Mouse (Mus musculus): Measurements from ENCODE around the gene Avl9. TPM values are rescaled to one million over a fixed set of nuclear protein-coding genes. Genes with fewer than 3 reads are reported as not detected.

Gene Avl9
- polyA plus RNA-seq, 1 experiment from 2014 or later = 2.8 TPM

DNA sequence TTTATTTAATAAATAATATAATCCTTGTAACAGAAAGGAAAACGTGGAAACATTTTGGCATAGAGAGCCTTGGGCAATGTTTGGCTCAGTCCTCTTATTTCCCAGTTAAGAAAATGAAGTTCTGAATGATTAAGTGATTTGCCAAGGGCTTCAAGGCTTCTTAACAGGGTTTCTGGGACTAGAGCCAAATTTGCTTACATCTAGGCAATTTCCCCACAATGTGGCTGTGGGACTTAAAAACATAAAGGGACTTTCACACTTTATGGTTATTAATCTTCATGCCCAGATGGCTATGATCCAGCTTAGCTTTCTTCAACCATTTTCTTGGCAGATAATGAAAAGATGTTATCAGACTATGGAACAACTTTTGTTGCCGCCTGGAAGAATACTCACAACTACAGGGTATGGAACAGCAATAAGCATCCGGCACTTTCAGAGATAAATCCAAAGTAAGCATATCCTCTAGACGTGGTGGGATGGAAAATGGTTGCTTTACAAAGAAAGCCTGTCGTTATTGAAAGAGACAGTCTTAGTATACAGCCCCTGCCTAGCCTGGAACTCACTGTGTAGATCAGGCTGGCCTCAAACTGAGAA lies 31.3 kb downstream of the Avl9 start:
- no peak for ATAC-seq (ENCODE audit: insufficient read depth)
- H3K9ac ChIP-seq = no peak overlapping the region

DNA sequence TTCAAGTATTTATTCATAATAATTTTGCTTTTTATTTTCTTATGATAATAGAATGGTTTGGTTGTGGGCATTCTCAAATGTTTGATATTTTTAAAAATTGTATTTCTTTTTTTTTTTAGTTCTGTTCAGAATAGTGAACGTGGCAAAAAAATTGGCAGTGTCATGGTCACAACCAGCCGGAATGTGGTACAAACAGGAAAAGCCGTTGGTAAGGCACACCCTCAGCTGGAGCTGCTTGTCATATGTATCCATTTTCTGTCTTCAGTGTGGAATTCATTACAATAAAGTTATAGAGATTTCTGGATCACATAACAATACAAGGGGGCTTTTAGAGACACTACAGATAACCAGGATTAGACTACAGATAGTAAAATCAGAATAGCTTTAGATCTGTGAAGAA lies 39.0 kb downstream of the Avl9 start:
- H3K4me3 ChIP-seq (replicated peaks) = no peak overlapping the region
- H3K9ac ChIP-seq = no peak overlapping the region
- H3K4me2 ChIP-seq = no peak overlapping the region
- no peaks in the 10 kb centered on the region for H3K9me3 ChIP-seq (replicated peaks)
- no peak overlapping the region for H3K27ac ChIP-seq (replicated peaks)
- peaks cover 42% of the 10 kb centered on the region for H3K36me3 ChIP-seq (replicated peaks)
- WGBS (ENCODE audit: insufficient replicate concordance) = 73% methylated on average over 3 of the region's 3 CpGs
- H3K4me1 ChIP-seq (replicated peaks) = no peaks in the 10 kb centered on the region
- no peaks in the 10 kb centered on the region for H3K27me3 ChIP-seq
- no peak for ATAC-seq (ENCODE audit: insufficient read depth)

More for the DNA sequence above, 31.3 kb downstream of the Avl9 start:
- Histone ChIP-seq H3K27me3 (no peaks in the 10 kb centered on the region), H3K9me3 (replicated peaks) (no peaks in the 10 kb centered on the region), H3K4me3 (replicated peaks) (no peak overlapping the region), H3K4me2 (no peak overlapping the region), H3K4me1 (replicated peaks) (no peaks in the 10 kb centered on the region), H3K27ac (replicated peaks) (no peak overlapping the region), H3K36me3 (replicated peaks) (peaks cover 22% of the 10 kb centered on the region)
- 71% methylated on average over 5 of the region's 5 CpGs for WGBS (ENCODE audit: insufficient replicate concordance)

DNA sequence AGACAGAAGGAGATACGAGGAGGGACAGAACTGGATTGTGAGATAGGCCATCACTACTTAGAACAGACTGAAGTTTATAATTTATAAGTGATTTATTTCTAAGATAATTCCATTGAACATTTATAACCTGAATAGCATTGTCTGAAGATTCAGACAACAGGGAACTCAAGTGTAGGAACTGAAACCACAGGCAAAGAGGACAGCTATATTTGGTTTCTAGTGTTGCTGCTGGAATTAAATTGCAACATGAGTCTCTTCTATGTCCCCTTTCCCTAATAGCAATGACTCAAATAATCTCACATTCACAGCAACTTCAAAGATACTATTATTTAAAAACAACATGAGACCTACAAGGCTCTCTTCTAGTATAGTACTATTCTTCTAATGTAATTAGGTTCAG lies 41.4 kb downstream of the Avl9 start:
- H3K27ac ChIP-seq (replicated peaks) = no peak overlapping the region
- H3K4me1 ChIP-seq (replicated peaks) = no peaks in the 10 kb centered on the region
- H3K9ac ChIP-seq = no peak overlapping the region
- no peaks in the 10 kb centered on the region for H3K27me3 ChIP-seq
- WGBS (ENCODE audit: insufficient replicate concordance) = 80% methylated on average over 1 of the region's 1 CpGs
- peaks cover 42% of the 10 kb centered on the region for H3K36me3 ChIP-seq (replicated peaks)
- H3K4me3 ChIP-seq (replicated peaks) = no peak overlapping the region
- no peak for ATAC-seq (ENCODE audit: insufficient read depth)
- no peaks in the 10 kb centered on the region for H3K9me3 ChIP-seq (replicated peaks)
- no peak overlapping the region for H3K4me2 ChIP-seq

DNA sequence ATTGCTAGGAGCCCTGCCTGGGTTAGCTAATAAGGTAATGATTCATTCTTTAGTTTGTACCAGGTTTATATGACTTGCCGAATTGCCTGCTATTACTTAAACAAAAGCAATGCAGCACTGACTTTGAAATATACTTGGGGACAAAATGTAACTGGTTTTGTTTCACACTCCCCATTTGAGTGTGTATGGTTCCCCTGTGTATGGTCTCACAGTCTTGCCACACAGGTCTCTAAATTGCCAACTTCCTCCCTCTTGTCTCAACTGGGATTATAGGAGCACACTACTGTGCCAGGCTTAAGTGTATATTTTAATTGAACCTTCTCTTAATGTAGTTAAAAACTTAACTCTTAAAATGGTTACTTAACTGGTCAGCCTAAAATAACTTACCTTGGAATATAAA lies 44.6 kb downstream of the Avl9 start:
- Histone ChIP-seq H3K36me3 (replicated peaks) (peaks cover 39% of the 10 kb centered on the region), H3K4me3 (replicated peaks) (no peak overlapping the region), H3K27ac (replicated peaks) (no peak overlapping the region), H3K9ac (no peak overlapping the region), H3K4me1 (replicated peaks) (no peaks in the 10 kb centered on the region), H3K27me3 (no peaks in the 10 kb centered on the region), H3K9me3 (replicated peaks) (no peaks in the 10 kb centered on the region), H3K4me2 (no peak overlapping the region)
- no peak for ATAC-seq (ENCODE audit: insufficient read depth)
- WGBS (ENCODE audit: insufficient replicate concordance) = 67% methylated on average over 1 of the region's 1 CpGs

DNA sequence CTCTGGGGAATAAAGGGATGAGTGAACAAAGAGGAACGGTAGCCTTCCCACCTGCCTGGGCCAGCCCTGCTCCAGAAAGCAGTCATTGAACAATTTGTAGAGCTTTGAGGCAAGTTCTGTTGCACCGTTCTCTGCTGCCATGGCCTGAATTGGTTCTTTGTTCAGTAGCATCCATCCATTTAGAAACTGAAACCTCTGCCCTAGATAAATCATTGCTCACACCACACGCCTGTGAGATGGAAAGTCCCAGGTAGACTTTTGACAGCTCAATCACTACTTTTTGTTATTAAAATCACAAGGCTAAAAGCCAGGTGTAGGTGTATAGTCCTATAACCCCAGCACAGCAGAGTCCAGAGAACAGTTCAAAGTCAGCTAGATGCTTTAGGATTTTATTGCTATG lies 50.6 kb downstream of the Avl9 start:
- Histone ChIP-seq H3K36me3 (replicated peaks) (peaks cover 7% of the 10 kb centered on the region; the same call in 1 of the 2 replicates), H3K27ac (replicated peaks) (no peak overlapping the region), H3K27me3 (no peaks in the 10 kb centered on the region), H3K9me3 (replicated peaks) (no peaks in the 10 kb centered on the region), H3K4me3 (replicated peaks) (no peak overlapping the region), H3K4me1 (replicated peaks) (no peaks in the 10 kb centered on the region), H3K9ac (no peak overlapping the region), H3K4me2 (no peak overlapping the region)
- ATAC-seq (ENCODE audit: insufficient read depth) = no peak
- WGBS (ENCODE audit: insufficient replicate concordance) = 78% methylated on average over 3 of the region's 3 CpGs

DNA sequence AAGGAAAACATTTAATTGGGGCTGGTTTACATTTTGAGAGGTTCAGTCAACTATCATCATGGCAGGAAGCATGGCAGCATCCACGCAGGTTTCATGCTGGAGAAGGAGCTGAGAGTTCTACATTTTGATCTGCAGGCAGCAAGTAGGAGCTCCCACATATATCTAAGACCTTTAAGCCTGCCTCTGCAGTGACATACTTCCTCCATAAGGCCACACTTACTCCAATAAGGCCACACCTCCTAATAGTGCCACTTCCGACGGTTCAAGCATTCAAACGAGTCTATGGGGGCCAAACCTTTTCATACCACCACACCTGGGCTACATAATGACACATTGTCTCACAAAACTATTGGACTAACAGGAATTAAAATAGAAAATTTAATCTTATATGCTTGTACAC lies 51.0 kb downstream of the Avl9 start:
- no peak overlapping the region for H3K27ac ChIP-seq (replicated peaks)
- H3K27me3 ChIP-seq = no peaks in the 10 kb centered on the region
- H3K4me2 ChIP-seq = no peak overlapping the region
- WGBS (ENCODE audit: insufficient replicate concordance) = 67% methylated on average over 4 of the region's 4 CpGs
- ATAC-seq (ENCODE audit: insufficient read depth) = no peak
- H3K36me3 ChIP-seq (replicated peaks) = peaks cover 7% of the 10 kb centered on the region; the same call in 1 of the 2 replicates
- no peak overlapping the region for H3K9ac ChIP-seq
- no peak overlapping the region for H3K4me3 ChIP-seq (replicated peaks)
- H3K4me1 ChIP-seq (replicated peaks) = no peaks in the 10 kb centered on the region
- H3K9me3 ChIP-seq (replicated peaks) = no peaks in the 10 kb centered on the region

DNA sequence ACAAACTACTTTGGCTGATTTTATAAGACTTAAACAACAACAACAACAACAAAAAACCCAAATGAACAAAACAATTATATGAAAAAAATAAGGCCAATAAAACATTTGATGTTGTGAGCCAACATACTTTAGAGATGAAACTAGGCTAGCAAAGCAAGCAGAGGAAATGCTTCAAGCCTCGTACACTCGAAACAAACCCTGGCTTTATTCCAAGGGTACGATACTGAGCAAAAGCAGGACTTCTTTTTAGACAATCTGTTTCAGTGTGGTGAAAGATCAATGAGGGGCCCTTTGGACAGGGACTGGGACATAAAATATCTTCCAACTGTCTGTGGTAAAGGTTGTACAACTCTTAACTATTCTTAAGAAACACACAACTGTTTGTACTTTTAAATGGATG lies 61.1 kb downstream of the Avl9 start:
- H3K36me3 ChIP-seq (replicated peaks) = peaks cover 59% of the 10 kb centered on the region

DNA sequence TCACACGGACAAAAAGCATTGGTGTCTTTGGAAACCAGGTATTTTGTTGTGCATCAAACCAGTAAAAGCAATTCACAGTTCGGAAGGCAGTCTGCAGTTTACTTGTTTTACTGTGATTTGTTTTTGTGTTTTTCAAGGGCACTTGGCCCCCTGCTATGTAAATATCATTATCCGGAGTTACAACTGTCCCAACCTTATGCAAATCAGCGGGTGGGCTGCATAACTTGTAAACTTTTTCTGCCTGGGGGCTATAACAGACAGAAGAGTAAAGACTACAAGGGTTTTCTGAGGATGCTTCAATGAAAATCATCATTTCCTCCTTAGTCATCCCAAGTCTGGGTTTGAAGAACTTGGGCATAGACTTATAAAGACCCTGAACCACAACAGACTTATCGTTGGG lies 64.9 kb downstream of the Avl9 start:
- H3K9me3 ChIP-seq (replicated peaks) = no peaks in the 10 kb centered on the region
- no peak for ATAC-seq (ENCODE audit: insufficient read depth)
- no peak overlapping the region for H3K4me2 ChIP-seq
- H3K4me1 ChIP-seq (replicated peaks) = peaks cover 17% of the 10 kb centered on the region
- H3K36me3 ChIP-seq (replicated peaks) = peaks cover 77% of the 10 kb centered on the region
- H3K27ac ChIP-seq (replicated peaks) = no peak overlapping the region
- H3K4me3 ChIP-seq (replicated peaks) = no peak overlapping the region
- 89% methylated on average over 5 of the region's 5 CpGs for WGBS (ENCODE audit: insufficient replicate concordance)
- H3K27me3 ChIP-seq = no peaks in the 10 kb centered on the region
- H3K9ac ChIP-seq = no peak overlapping the region

More for the DNA sequence above, 61.1 kb downstream of the Avl9 start:
- H3K9me3 ChIP-seq (replicated peaks) = no peaks in the 10 kb centered on the region
- 72% methylated on average over 3 of the region's 3 CpGs for WGBS (ENCODE audit: insufficient replicate concordance)
- H3K4me1 ChIP-seq (replicated peaks) = no peaks in the 10 kb centered on the region
- no peaks in the 10 kb centered on the region for H3K27me3 ChIP-seq
- H3K9ac ChIP-seq = no peak overlapping the region
- H3K4me2 ChIP-seq = no peak overlapping the region
- no peak overlapping the region for H3K27ac ChIP-seq (replicated peaks)
- ATAC-seq (ENCODE audit: insufficient read depth) = no peak
- no peak overlapping the region for H3K4me3 ChIP-seq (replicated peaks)

DNA sequence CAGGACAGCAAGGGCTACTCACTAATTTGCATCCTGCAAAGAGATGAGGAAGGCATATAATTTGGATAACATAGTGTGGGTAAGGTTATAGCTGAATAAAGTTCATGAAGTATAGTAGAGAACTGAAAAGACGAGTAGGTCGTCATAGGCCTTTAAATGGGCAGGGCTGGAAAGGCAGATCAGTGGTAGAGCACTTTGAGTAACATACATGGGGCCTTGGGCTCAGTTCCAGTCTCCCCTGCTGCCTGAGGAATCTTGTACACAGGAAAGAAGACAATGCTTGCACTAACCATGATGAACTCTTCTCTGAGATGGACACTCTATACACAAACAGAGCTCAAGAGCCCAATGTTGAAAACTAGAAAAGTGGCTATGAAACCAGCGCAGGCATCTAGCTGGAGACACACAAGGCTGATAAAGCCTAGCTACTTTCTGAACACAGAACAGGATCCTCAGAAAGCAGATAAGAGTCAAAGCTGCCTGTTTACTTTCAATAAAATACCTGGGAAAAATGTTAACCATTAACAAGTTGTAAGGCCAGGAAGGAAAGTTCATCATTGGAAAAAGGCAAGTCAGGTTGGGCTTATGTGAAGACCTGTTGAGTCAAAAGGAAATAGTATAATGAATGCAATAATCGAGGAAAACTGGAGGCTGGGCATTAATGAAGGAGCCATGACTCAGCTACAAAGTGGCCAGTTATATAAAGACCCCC lies 69.0 kb downstream of the Avl9 start:
- peak overlapping the region; percentile 16; the same call in 1 of the 2 replicates for H3K4me2 ChIP-seq
- H3K9ac ChIP-seq = no peak overlapping the region
- H3K36me3 ChIP-seq (replicated peaks) = peaks cover 70% of the 10 kb centered on the region
- peak overlapping the region; percentile 33; the same call in 1 of the 2 replicates for H3K27ac ChIP-seq (replicated peaks)
- H3K27me3 ChIP-seq = no peaks in the 10 kb centered on the region
- no peak overlapping the region for H3K4me3 ChIP-seq (replicated peaks)
- H3K9me3 ChIP-seq (replicated peaks) = no peaks in the 10 kb centered on the region
- peaks cover 39% of the 10 kb centered on the region for H3K4me1 ChIP-seq (replicated peaks)
- ATAC-seq (ENCODE audit: insufficient read depth) = no peak
- WGBS (ENCODE audit: insufficient replicate concordance) = 47% methylated on average over 4 of the region's 4 CpGs

DNA sequence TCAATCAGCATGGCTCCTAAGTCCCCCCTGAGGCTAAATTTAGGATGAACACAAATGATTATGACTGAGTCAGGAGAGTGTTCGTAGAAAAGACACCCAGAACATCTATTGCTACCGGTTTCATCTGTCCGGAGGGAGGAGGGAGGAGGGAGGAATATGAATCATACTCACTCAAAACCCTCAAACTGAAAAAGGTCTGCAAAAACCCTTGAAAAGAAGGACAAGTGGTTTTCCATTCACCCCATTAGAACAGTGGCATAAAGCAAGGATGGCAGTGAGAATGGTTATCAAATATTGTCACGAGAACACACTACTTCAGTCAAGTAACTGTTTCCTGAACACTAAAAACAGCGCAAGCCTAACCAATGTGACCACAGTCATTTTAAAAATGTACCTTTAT lies 70.4 kb downstream of the Avl9 start:
- Histone ChIP-seq H3K4me2 (no peak overlapping the region), H3K4me3 (replicated peaks) (no peak overlapping the region), H3K4me1 (replicated peaks) (peaks cover 50% of the 10 kb centered on the region), H3K9ac (no peak overlapping the region), H3K27ac (replicated peaks) (no peak overlapping the region; the same call in 1 of the 2 replicates), H3K27me3 (no peaks in the 10 kb centered on the region), H3K36me3 (replicated peaks) (peaks cover 64% of the 10 kb centered on the region), H3K9me3 (replicated peaks) (no peaks in the 10 kb centered on the region)
- ATAC-seq (ENCODE audit: insufficient read depth) = no peak
- WGBS (ENCODE audit: insufficient replicate concordance) = 68% methylated on average over 5 of the region's 5 CpGs

DNA sequence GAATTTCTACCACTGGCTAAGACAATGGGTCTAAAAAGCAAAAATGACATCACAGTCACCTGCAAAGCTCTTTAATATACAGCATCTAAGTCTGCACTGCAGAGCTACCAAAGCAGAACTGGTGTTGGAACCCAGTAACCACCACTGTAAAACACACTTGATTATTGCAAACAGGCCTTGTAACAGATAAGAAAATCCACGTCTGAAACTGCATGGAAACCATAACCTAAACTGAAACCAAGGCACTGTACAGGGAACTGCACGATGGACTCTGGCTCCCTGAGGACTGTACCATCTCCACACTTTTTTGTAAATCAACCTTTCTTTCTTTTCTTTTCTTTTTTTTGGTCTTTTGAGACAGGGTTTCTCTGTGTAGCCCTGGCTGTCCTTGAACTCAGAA lies 73.0 kb downstream of the Avl9 start:
- WGBS (ENCODE audit: insufficient replicate concordance) = 31% methylated on average over 2 of the region's 2 CpGs
- Histone ChIP-seq H3K36me3 (replicated peaks) (peaks cover 51% of the 10 kb centered on the region), H3K4me3 (replicated peaks) (no peak overlapping the region), H3K4me1 (replicated peaks) (peaks cover 60% of the 10 kb centered on the region), H3K27ac (replicated peaks) (no peak overlapping the region), H3K9me3 (replicated peaks) (no peaks in the 10 kb centered on the region), H3K27me3 (no peaks in the 10 kb centered on the region), H3K9ac (no peak overlapping the region), H3K4me2 (no peak overlapping the region)
- ATAC-seq (ENCODE audit: insufficient read depth) = no peak

Measured in liver, embryonic 15.5 days (tissue).